Mouse (Mus musculus) layer of hippocampus, adult 8-10 months (tissue): ENCODE results near the gene Rtkn2. TPM values are rescaled to one million over a fixed set of nuclear protein-coding genes. Genes with fewer than 3 reads are reported as not detected.

Source experiments
- DNase-seq, 2 experiments: peaks; one replicate each; pipeline ENCODE4 v3.0.0; 2022; ENCODE audit warnings: low spot score in 2 of 2
- total RNA-seq, 4 experiments: library from RNA; stranded (reverse); gene quantifications; 2 replicates each; pipeline ENCODE4 v1.2.4; 2022

The Rtkn2 gene
- total RNA-seq, 4 experiments from 2014 or later, result 5.6 to 8.2 (median 7.0) TPM

GRCm38 (mm10) chr10:68103078-68103855 lies 123.9 kb downstream of the Rtkn2 start:
- no peak for DNase-seq

- DNase-seq, result no peak
Measured at GRCm38 (mm10) chr10:68103988-68104387, 124.6 kb downstream of the Rtkn2 start.

GRCm38 (mm10) chr10:68104481-68104880 lies 125.1 kb downstream of the Rtkn2 start:
- no peak for DNase-seq

- DNase-seq, result no peak
Measured at GRCm38 (mm10) chr10:68104881-68105781, 125.8 kb downstream of the Rtkn2 start.

- no peak for DNase-seq
Measured at GRCm38 (mm10) chr10:68106351-68106950, 127.1 kb downstream of the Rtkn2 start.

GRCm38 (mm10) chr10:68107716-68108115 lies 128.3 kb downstream of the Rtkn2 start:
- DNase-seq, result no peak

Other genes starting within 250 kb of the Rtkn2 start
- gene Zfp365, start 66.9 kb upstream of the Rtkn2 start, total RNA-seq, result 100 to 1,000 TPM; 214 to 255 (median 232) TPM